Mouse (Mus musculus): ENCODE measurements around the gene Krt90.

GRCm38 (mm10) chr15:101544478-101544877 lies 18.3 kb downstream of the Krt90 start:
- TF ChIP-seq POLR2A (IDR thresholded peaks at IDR 0.05; ENCODE audit: extremely low read depth, insufficient read depth, low read length) (no peak), CTCF (IDR thresholded peaks at IDR 0.05; ENCODE audit: low read depth, low read length) (no peak)
